Mouse (Mus musculus) heart, adult 2 months (tissue): Measurements from ENCODE around the gene Klhdc9. TPM values are rescaled to one million over a fixed set of nuclear protein-coding genes. Genes with fewer than 3 reads are reported as not detected.
"Not testable (repeated sequence)": the region's sequence is repeated elsewhere in the genome, so short reads cannot be mapped to it uniquely, and the experiment has no call there.

Source experiments
- DNase-seq, 2 experiments: peaks; one replicate each; pipeline ENCODE4 v3.0.0; 2021
- H3K27ac ChIP-seq: fragments of 200-600 bp; 2 replicates; pipeline ENCODE4 v1.8.1; 2022
- H3K27me3 ChIP-seq: fragments of 200-500 bp; 2 replicates; pipeline ENCODE4 v1.6.1; 2012; ENCODE audit warnings: mild to moderate bottlenecking, low read length, inconsistent platforms, mixed read lengths; ENCODE audit not compliant: control insufficient read depth, insufficient read depth
- H3K36me3 ChIP-seq: fragments of 200-500 bp; 2 replicates; pipeline ENCODE4 v1.6.1; 2012; ENCODE audit warnings: low read length, inconsistent platforms; ENCODE audit not compliant: control insufficient read depth, insufficient read depth
- H3K4me1 ChIP-seq: fragments of 200-500 bp; 2 replicates; pipeline ENCODE4 v1.6.1; 2011; ENCODE audit warnings: low read length; ENCODE audit not compliant: control insufficient read depth, insufficient read depth
- H3K4me3 ChIP-seq: fragments of 200-600 bp; 2 replicates; pipeline ENCODE4 v1.8.1; 2022
- H3K79me2 ChIP-seq: fragments of 200-500 bp; replicated peaks from 2 replicates; pipeline ENCODE4 v1.6.1; 2012; ENCODE audit warnings: mild to moderate bottlenecking, inconsistent platforms, low read length, moderate library complexity, mixed read lengths; ENCODE audit not compliant: control insufficient read depth, insufficient read depth
- H3K9ac ChIP-seq: fragments of 200-500 bp; 2 replicates; pipeline ENCODE4 v1.6.1; 2012; ENCODE audit warnings: low read depth, mild to moderate bottlenecking, control low read depth, inconsistent platforms, low read length, mixed read lengths
- CTCF ChIP-seq: fragments of 200-600 bp; IDR thresholded peaks from 2 replicates; pipeline ENCODE4 v1.8.1; 2022; ENCODE audit warnings: antibody characterized with exemption, mild to moderate bottlenecking, moderate library complexity
- EP300 ChIP-seq: fragments of 200-500 bp; IDR thresholded peaks from 2 replicates; pipeline ENCODE4 v1.6.1; 2011; ENCODE audit warnings: low read depth, low read length, control low read depth; ENCODE audit not compliant: insufficient read depth
- POLR2A ChIP-seq: fragments of 200-500 bp; IDR thresholded peaks from 2 replicates; pipeline ENCODE4 v1.6.1; 2011; ENCODE audit warnings: mild to moderate bottlenecking, low read depth, low read length, control low read depth; ENCODE audit not compliant: insufficient read depth
- WGBS: fragments of 180-500 bp; shearing (Covaris S2); methylation state at CpG from one replicate; pipeline ENCODE4 v1.1.7; 2018; 5-methylcytosine and 5-hydroxymethylcytosine counted together
- intact Hi-C: fragments of 180-260 bp; cut with DNase I; formaldehyde crosslinking; loops from one replicate; pipeline ENCODE4 v1.15.1; 2025
- polyA plus RNA-seq: library from polyadenylated mRNA; depleted of rRNA; stranded (reverse); fragments of >200 nt; gene quantifications from 2 replicates; pipeline ENCODE4 v1.2.3, GENCODE M21; 2012
- total RNA-seq, 2 experiments: library from RNA; stranded (reverse); gene quantifications; 2 replicates each; pipeline ENCODE4 v1.2.3; 2021

Gene Klhdc9
- total and polyA plus RNA-seq, 3 experiments = 0.16 to 0.25 TPM; not detected in 1

DNA sequence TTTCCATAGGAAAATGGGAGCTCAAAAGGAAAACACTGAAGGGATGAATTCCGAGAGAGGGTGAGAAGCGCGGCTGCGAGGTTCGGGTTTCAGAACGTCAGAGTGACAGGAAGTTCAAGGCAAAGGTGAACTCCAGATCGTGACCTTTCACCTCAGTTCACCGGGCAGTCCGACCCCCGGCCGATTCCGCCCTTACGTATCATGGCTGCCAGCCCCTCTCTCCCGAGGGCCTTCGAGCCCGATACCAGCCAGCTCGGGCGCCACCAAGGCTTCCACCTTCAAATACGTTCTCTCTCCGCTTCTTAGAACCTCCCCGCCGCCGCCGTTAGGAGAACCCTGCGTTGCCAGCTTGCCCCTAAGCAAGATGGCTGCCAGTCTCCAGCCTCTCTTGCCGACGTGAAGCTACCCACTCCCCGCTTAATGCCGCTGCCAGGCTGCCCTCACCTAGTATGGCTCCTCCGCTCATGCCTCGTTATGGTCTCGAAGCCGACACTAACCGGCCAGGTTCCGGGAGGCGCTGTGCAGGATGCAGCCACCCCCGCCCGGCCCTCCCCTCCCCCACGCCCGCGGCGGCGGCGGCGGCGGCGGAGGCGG lies 31.7 kb downstream of the Klhdc9 start, which contains the start of gene Dedd:
Dedd (plus strand) TSS at position 307 of the 594 bp plus-strand sequence.
- WGBS = under 1% methylated on average over 48 of the region's 48 CpGs
- intact Hi-C loops = loop anchor here (1.0 to 5.0 kb wide), 5 partner anchors 16 to 217 kb away; partner anchors contain the start of genes Cfap126, Nit1, Pfdn2 and Tomm40l
- Histone ChIP-seq H3K36me3 (peaks cover 12% of the 10 kb centered on the region), H3K4me3 (peak within 1 kb of the TSS; percentile 72), H3K9ac (peak within 1 kb of the TSS; percentile 100), H3K27ac (peak within 1 kb of the TSS; percentile 99), H3K4me1 (peaks cover 10% of the 10 kb centered on the region), H3K27me3 (no peaks in the 10 kb centered on the region), H3K79me2 (peaks cover 13% of the 10 kb centered on the region)
- no peak; the same call in 1 of the 2 replicates for TF ChIP-seq CTCF
- peak; percentile 30; the same call in 1 of the 2 replicates for TF ChIP-seq EP300
- peak; percentile 72 for TF ChIP-seq POLR2A
- peak; percentile 91 to 95 for DNase-seq

DNA sequence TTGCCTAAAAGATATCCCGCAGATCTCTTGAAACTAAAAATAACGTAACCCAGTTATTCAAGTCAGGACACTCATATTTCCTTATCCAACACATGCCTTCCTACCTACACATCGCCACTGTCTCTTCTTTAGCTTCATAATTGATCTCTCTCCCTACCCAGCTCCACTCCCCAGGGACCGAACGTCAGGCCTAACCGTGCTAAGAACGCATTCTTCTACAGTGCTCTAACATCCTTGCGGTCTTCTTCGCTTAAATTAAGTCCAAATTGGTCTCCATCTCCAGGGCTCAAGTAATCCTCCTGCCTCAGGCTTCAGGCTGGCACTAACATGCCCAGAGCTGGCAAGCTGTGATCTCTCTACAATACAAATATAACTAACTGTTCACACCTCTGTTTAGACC lies 32.4 kb downstream of the Klhdc9 start:
- Histone ChIP-seq H3K4me1 (peaks cover 10% of the 10 kb centered on the region), H3K27ac (peak overlapping the region; percentile 99), H3K79me2 (peaks cover 13% of the 10 kb centered on the region), H3K27me3 (no peaks in the 10 kb centered on the region), H3K36me3 (peaks cover 12% of the 10 kb centered on the region), H3K4me3 (peak overlapping the region; percentile 72), H3K9ac (peak overlapping the region; percentile 100)
- no peak for TF ChIP-seq POLR2A
- TF ChIP-seq CTCF = no peak
- no peak for TF ChIP-seq EP300
- no peak for DNase-seq
- intact Hi-C loops = loop anchor here (2.0 to 5.0 kb wide), 3 partner anchors 33 to 216 kb away; partner anchors contain the start of genes Cfap126, Tomm40l and Ufc1
- WGBS = 8% methylated on average over 9 of the region's 9 CpGs

DNA sequence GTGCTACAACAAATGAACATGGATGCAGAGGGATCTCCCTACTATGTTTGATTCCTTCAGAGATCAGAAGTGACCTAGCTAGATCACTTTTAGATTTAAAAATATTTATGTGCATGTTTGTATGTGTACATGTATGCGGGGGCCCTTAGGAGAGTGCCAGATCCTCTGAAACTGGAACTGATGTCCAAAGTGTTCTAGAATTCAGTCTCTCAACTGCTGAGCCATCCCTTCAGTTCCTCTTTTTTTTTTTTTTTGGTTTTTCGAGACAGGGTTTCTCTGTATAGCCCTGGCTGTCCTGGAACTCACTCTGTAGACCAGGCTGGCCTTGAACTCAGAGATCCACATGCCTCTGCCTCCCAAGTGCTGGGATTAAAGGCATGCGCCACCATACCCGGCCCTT lies 34.0 kb downstream of the Klhdc9 start:
- not testable (repeated sequence) for H3K9ac ChIP-seq, H3K27me3 ChIP-seq, H3K4me3 ChIP-seq, DNase-seq, H3K27ac ChIP-seq
- Histone ChIP-seq H3K36me3 (peaks cover 12% of the 10 kb centered on the region), H3K4me1 (peaks cover 10% of the 10 kb centered on the region), H3K79me2 (peaks cover 11% of the 10 kb centered on the region; the same call in 1 of the 2 replicates)
- intact Hi-C loops = loop anchor here (5.0 kb wide), 2 partner anchors 104 to 214 kb away; partner anchors contain the start of genes Cfap126 and Tomm40l
- 84% methylated on average over 4 of the region's 4 CpGs for WGBS

DNA sequence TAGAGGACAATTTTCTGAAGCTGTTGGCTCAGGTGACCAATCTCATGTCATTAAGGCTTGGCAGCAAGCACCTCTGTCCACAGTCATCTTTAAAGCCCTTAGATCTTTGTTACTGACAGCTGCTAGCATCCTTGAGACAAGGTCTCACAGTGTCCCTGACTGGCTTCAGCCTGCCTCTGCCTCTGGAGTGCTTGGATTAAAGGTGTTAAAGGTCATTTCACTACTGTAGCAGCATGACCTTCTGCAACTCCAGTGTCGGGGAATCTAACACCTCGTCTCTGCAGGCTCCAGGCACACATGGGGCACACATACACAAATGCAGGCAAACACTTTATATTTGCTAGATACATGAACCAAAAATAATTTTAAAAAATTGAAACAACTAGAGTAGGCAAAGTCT lies 35.0 kb downstream of the Klhdc9 start:
- Histone ChIP-seq H3K36me3 (peaks cover 12% of the 10 kb centered on the region), H3K79me2 (peaks cover 7% of the 10 kb centered on the region; the same call in 1 of the 2 replicates), H3K27ac (no peak overlapping the region), H3K4me3 (no peak overlapping the region), H3K27me3 (no peaks in the 10 kb centered on the region), H3K4me1 (peaks cover 5% of the 10 kb centered on the region), H3K9ac (no peak overlapping the region)
- DNase-seq = no peak
- TF ChIP-seq POLR2A (no peak), CTCF (no peak), EP300 (no peak)
- WGBS = 70% methylated on average over 2 of the region's 2 CpGs
- intact Hi-C loops = loop anchor here (5.0 kb wide), 2 partner anchors 103 to 213 kb away; partner anchors contain the start of genes Cfap126 and Tomm40l

DNA sequence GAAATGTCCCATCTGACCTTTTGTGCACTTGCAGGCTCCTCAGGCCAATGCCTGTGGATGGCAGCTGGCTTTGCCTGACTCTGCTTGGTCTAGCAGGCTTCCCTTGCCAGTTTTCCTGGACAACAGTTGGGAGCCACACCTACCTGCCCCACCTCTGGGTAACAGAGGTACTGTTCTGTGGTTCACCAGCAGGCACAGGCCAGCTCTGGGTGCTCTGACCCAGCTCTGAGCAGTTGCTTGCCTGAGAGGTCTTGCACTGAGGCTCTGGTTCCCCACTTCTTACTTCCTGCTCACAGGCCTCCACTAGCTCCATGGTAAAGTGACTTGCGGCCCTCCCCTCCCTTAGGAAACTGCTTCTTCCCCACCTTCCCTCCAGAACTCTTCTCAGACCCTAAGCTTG lies 38.6 kb downstream of the Klhdc9 start:
- H3K79me2 ChIP-seq = no peaks in the 10 kb centered on the region
- no peaks in the 10 kb centered on the region for H3K27me3 ChIP-seq
- intact Hi-C loops = loop anchor here (2.0 to 5.0 kb wide), 2 partner anchors 35 to 245 kb away; no protein-coding TSS in a partner anchor
- no peak for DNase-seq
- H3K9ac ChIP-seq = no peak overlapping the region
- H3K36me3 ChIP-seq = peaks cover 4% of the 10 kb centered on the region; the same call in 1 of the 2 replicates
- H3K4me3 ChIP-seq = no peak overlapping the region
- H3K27ac ChIP-seq = no peak overlapping the region
- peaks cover 2% of the 10 kb centered on the region; the same call in 1 of the 2 replicates for H3K4me1 ChIP-seq
- TF ChIP-seq POLR2A = no peak
- TF ChIP-seq CTCF = no peak
- no peak for TF ChIP-seq EP300
- WGBS = 100% methylated on average over 1 of the region's 1 CpGs

DNA sequence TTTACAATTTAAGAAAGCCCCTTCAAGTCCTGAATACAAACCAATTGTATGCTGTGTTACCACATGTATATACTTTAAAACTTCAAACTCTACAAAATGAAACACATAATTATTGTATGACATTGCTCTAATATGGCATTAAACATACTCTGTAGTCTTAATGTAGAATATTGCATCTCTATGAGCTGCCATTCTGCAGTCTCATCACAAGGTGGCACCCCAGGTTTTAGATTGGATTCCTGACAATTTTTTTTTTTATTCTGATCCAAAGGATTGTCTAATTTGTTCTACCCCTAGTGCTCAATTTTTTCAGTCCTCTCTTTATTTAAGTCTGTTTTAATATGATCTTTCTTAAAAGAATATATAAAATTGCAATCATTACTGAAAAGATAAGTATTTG lies 39.2 kb downstream of the Klhdc9 start:
- DNase-seq = no peak
- TF ChIP-seq CTCF (peak; percentile 82), POLR2A (no peak), EP300 (no peak)

More for the DNA sequence above, 39.2 kb downstream of the Klhdc9 start:
- intact Hi-C loops = loop anchor here (5.0 kb wide), 1 partner anchor 246 kb away; no protein-coding TSS in a partner anchor
- H3K36me3 ChIP-seq = peaks cover 4% of the 10 kb centered on the region; the same call in 1 of the 2 replicates
- no peak overlapping the region for H3K27ac ChIP-seq
- H3K9ac ChIP-seq = no peak overlapping the region
- no peaks in the 10 kb centered on the region for H3K27me3 ChIP-seq
- no peak overlapping the region for H3K4me3 ChIP-seq
- peaks cover 2% of the 10 kb centered on the region; the same call in 1 of the 2 replicates for H3K4me1 ChIP-seq
- H3K79me2 ChIP-seq = no peaks in the 10 kb centered on the region
